Mouse (Mus musculus): ENCODE measurements around the gene Fam192a.

DNA sequence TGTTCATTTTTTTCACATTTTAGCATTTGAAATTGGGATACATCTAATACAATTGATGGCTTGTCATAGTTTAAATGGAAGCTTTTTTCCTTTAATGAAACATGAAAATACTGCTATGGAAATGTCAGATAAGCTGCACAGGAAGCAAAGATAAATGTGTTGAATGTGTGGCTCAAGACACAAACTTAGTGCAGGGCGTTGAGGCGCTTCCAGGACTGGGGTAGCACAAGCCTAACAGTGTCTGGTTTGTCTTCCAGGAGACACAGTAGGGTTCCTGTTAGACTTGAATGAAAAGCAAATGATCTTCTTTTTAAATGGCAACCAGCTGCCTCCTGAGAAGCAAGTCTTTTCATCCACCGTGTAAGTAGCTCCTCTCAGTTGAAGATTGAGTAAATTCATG lies 47.7 kb upstream of the Fam192a start:
- TF ChIP-seq CTCF (IDR thresholded peaks at IDR 0.05): no peak
- no peak for TF ChIP-seq POLR2A (IDR thresholded peaks at IDR 0.05; ENCODE audit: insufficient read depth, low read depth, low read length)
- TF ChIP-seq EP300 (IDR thresholded peaks at IDR 0.05; ENCODE audit: insufficient read depth, low read depth, low read length): no peak
